In the genomic region with DNA sequence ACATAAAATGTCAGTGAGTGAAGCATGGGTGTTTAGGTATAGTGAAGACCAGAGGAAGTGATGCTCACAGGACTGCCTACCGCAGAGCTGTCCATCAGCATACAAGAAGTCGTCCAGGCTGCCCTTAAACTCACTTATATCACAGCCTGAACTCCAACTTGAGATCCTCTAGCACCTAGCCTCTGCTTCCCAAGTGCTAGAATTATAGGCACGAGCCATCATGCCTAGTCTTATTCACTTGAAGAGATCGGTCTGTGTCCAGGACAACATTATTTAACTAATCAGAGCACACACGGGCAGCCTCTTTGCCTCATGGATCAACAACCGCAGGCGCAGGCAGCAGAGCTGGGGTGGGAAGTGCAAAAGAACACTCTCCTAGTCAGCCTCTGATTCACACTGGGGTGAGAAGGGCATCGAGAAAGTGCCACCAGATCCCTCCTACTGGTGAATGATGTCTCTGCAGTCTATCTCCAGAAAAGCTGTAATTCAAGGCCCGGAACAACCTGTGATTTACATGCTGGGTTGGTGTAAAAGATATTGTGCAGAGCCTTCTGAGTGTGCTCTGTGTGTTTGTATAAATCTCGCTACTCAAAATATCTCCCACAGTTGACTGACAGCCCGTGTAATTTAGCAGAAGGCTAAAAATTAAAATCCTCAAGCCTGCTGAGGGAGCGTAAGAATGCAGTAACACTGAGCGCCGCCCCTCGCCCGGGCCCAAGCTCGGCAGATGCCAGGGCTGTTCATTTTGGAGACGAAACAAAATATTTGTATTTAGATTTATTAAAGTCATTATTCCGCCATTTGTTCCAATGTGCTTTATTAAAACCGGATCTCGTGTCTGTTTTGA, we compare ENCODE assay signal across 8 mouse cellular contexts.
DNase-seq lines count a peak whose midpoint lies in the region; ATAC-seq lines count a peak whose summit lies in the region.

No protein-coding gene starts in this region.

- H3K4me3 ChIP-seq in embryonic facial prominence, embryonic 15.5 days (replicated peaks), result peak overlapping the region; percentile 22
- H3K4me3 ChIP-seq in neural tube, embryonic 14.5 days (ENCODE audit: low read depth, low read length), result no peak overlapping the region

- DNase-seq in 416B (ENCODE audit: low read depth), result peak; percentile 93
- DNase-seq in adrenal gland, postnatal 10 days, result peak; percentile 62
- peak; percentile 19 to 50 for DNase-seq in heart, postnatal 14 days
- peak; percentile 29 to 72 for DNase-seq in layer of hippocampus, adult 18-20 months (ENCODE audit: low spot score in 2 of 2)
- peak; percentile 35 to 58 for DNase-seq in lung, adult 18-20 months
- peak; percentile 77 for DNase-seq in thymus, postnatal 14 days

- intact Hi-C loops in heart, postnatal 14 days (cut with DNase I), result loop anchor here (5.0 kb wide), 1 partner anchor 230 kb away; no protein-coding TSS in a partner anchor

- H3K4me2 ChIP-seq in embryonic facial prominence, embryonic 15.5 days (replicated peaks), result peak overlapping the region; percentile 39
- H3K4me2 ChIP-seq in neural tube, embryonic 14.5 days (ENCODE audit: low read depth, low read length), result peak overlapping the region; percentile 30; the same call in 1 of the 2 replicates

- no peaks in the 10 kb centered on the region for H3K9me3 ChIP-seq in embryonic facial prominence, embryonic 15.5 days (replicated peaks)
- no peaks in the 10 kb centered on the region for H3K9me3 ChIP-seq in neural tube, embryonic 14.5 days (ENCODE audit: control insufficient read depth, low read length)

- 0 out of 2 replicates have a peak overlapping the region, but pooled peaks have one; percentile 3 for H3K27ac ChIP-seq in embryonic facial prominence, embryonic 15.5 days (replicated peaks)
- H3K27ac ChIP-seq in neural tube, embryonic 14.5 days (ENCODE audit: low read depth, low read length), result no peak overlapping the region

- H3K9ac ChIP-seq in embryonic facial prominence, embryonic 15.5 days, result no peak overlapping the region
- H3K9ac ChIP-seq in neural tube, embryonic 14.5 days (replicated peaks; ENCODE audit: low read depth, low read length), result no peak overlapping the region

- H3K27me3 ChIP-seq in embryonic facial prominence, embryonic 15.5 days, result peaks cover 39% of the 10 kb centered on the region
- no peaks in the 10 kb centered on the region for H3K27me3 ChIP-seq in neural tube, embryonic 14.5 days (ENCODE audit: control insufficient read depth, insufficient read depth, low read length)

- peaks cover 38% of the 10 kb centered on the region for H3K4me1 ChIP-seq in embryonic facial prominence, embryonic 15.5 days
- peaks cover 22% of the 10 kb centered on the region for H3K4me1 ChIP-seq in neural tube, embryonic 14.5 days (ENCODE audit: control insufficient read depth, insufficient read depth, low read length)

- 8% methylated on average over 21 of the region's 21 CpGs for WGBS in embryonic facial prominence, embryonic 15.5 days
- WGBS in neural tube, embryonic 14.5 days, result 7% methylated on average over 21 of the region's 21 CpGs

- H3K36me3 ChIP-seq in embryonic facial prominence, embryonic 15.5 days, result no peaks in the 10 kb centered on the region
- H3K36me3 ChIP-seq in neural tube, embryonic 14.5 days (ENCODE audit: control insufficient read depth, insufficient read depth, low read length), result no peaks in the 10 kb centered on the region

- ATAC-seq in embryonic facial prominence, embryonic 15.5 days (ENCODE audit: insufficient number of reproducible peaks, low FRiP score, low TSS enrichment, low read depth), result peak; percentile 41; the same call in 1 of the 2 replicates
- peak; percentile 59 for ATAC-seq in neural tube, embryonic 14.5 days (ENCODE audit: low read depth)

Comparison
In these comparisons a context has a peak if more than half of its experiments do, and no peak if none do; other contexts are left out.
1. DNase-seq: peak in every context shown above with its lines; median percentile 93 in 416B; 77 in thymus, postnatal 14 days; 62 in adrenal gland, postnatal 10 days; 50 in layer of hippocampus, adult 18-20 months; 46 in lung, adult 18-20 months; 34 in heart, postnatal 14 days.